Mouse (Mus musculus) macrophage (primary cell): ENCODE data around the gene Col25a1. TPM values are rescaled to one million over a fixed set of nuclear protein-coding genes. Genes with fewer than 3 reads are reported as not detected.

Experiments used
- H3K27ac ChIP-seq: fragments of 350-480 bp; formaldehyde crosslinking; 2 replicates; pipeline ENCODE4 v1.9.0; 2021
- H3K36me3 ChIP-seq: fragments of 350-480 bp; formaldehyde crosslinking; 2 replicates; pipeline ENCODE4 v1.9.0; 2021; ENCODE audit errors: inconsistent target
- H3K4me3 ChIP-seq: fragments of 350-480 bp; formaldehyde crosslinking; 2 replicates; pipeline ENCODE4 v1.9.0; 2021; ENCODE audit errors: inconsistent target
- H3K79me2 ChIP-seq: fragments of 350-480 bp; formaldehyde crosslinking; 2 replicates; pipeline ENCODE4 v1.9.0; 2021; ENCODE audit errors: inconsistent target
- WGBS: methylation state at CpG from one replicate; pipeline ENCODE4 v1.1.7; 2026; ENCODE audit warnings: inconsistent platforms; ENCODE audit not compliant: missing documents; 5-methylcytosine and 5-hydroxymethylcytosine counted together
- polyA plus RNA-seq: library from polyadenylated mRNA; stranded (reverse); fragments of 250-400 nt; gene quantifications from 3 replicates; pipeline ENCODE4 v1.2.4, GENCODE M21; 2018; ENCODE audit warnings: inconsistent platforms

Col25a1 gene
- polyA plus RNA-seq, 1 experiment from 2014 or later, result not detected

DNA sequence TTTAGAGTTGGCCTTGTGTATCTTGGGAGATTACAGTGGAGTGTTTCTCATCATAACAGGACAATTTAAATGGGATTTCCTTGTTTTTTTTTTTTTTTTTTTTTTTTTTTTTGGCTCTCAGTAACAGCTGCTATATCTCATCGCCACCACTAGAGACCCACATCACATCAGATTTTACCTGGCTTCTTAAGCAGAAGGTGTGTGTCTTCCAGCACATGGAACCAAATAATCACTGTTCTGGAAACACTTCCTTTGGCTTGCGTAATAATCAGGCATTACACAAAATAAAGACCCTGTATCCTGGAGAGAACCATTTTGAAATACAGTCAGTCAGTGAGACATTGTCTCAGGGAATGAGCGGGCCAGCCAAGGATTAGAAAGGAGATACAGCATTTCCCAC, 53.8 kb downstream of the Col25a1 start:
- Histone ChIP-seq H3K36me3 (no peaks in the 10 kb centered on the region), H3K4me3 (no peak overlapping the region), H3K79me2 (no peaks in the 10 kb centered on the region), H3K27ac (no peak overlapping the region)
- WGBS, result 57% methylated on average over 3 of the region's 3 CpGs

DNA sequence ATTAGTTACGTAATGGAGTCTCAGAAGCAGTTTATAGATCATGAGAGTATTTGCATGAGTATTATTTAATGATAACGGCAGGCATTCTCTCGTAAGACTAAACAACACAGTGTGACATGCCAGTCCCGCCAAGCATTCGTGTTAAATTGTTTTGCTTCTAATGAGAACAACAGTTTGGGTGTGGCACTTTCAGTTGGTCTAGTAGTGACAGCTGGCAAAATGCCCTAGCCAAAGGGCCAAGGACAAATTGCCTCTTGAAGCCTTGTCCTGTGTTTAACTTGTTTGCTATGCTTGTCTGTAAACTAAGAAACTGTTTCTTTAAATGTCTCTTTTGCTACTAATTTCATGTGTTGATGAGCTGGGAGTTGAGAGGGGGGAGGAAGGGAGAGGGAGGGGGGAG, 56.3 kb downstream of the Col25a1 start:
- 78% methylated on average over 5 of the region's 5 CpGs for WGBS
- no peaks in the 10 kb centered on the region for H3K79me2 ChIP-seq
- H3K36me3 ChIP-seq, result no peaks in the 10 kb centered on the region
- H3K4me3 ChIP-seq, result no peak overlapping the region
- H3K27ac ChIP-seq, result no peak overlapping the region

DNA sequence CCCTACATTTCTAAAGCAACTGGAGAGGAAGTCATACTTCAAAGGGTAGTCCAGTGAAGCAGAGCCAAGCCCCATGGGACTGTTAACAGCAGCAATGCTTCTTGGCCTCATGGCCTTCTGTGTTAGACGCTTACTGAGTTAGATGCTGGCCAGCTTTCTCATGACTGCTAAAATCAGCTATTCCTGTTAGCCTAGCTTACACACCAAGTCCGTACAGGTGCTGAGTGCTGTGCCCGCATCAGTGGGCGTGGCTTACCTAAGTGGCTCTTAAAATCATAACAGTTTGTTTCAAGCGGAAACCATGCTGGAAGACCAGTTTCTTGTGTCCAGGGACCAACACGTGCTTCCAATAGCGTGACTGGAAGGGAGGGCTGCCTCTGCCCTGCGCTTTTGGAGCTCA, 62.1 kb downstream of the Col25a1 start:
- Histone ChIP-seq H3K4me3 (no peak overlapping the region), H3K27ac (no peak overlapping the region), H3K79me2 (no peaks in the 10 kb centered on the region), H3K36me3 (no peaks in the 10 kb centered on the region)
- WGBS, result 95% methylated on average over 8 of the region's 8 CpGs

DNA sequence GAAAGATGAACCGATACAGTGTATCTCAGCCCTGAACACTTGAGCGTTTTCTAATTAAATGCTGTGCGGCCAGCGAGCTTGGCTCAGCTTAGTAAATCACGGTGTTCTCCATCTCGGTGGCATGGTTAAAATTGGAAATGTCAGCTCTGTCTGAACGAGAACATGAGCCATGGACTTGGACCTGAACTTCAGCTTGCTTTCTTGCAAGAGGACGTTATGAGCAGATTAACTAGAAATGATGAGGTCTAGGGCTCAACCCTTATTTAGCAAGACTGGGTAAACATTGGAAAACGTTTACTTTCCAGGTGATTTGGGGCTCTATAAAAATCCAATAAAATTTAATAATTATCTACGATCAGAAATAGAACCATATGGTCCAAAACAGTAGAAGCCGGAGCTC, 83.3 kb downstream of the Col25a1 start:
- WGBS, result 96% methylated on average over 11 of the region's 11 CpGs
- no peaks in the 10 kb centered on the region for H3K36me3 ChIP-seq
- no peak overlapping the region for H3K4me3 ChIP-seq
- no peaks in the 10 kb centered on the region for H3K79me2 ChIP-seq
- no peak overlapping the region for H3K27ac ChIP-seq

DNA sequence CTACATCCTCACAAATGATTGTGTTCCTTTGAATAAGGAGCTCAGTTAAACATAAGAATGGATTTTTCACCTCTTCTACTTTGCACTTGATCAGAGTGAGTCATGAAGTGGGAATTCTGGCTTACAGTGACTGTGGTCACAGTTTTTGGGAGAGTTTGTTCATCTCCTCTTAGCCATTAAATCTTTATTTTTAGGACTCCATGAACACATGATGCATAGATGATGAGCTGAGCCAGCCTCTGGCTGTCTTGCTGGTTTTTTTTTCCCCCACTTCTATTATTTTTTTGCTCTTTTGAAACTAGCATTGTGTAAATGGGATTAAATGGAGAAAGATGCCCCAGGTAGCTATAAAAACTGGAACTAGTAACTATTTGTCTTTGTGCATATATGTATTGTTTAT, 84.8 kb downstream of the Col25a1 start:
- Histone ChIP-seq H3K79me2 (no peaks in the 10 kb centered on the region), H3K27ac (no peak overlapping the region), H3K4me3 (no peak overlapping the region), H3K36me3 (no peaks in the 10 kb centered on the region)

DNA sequence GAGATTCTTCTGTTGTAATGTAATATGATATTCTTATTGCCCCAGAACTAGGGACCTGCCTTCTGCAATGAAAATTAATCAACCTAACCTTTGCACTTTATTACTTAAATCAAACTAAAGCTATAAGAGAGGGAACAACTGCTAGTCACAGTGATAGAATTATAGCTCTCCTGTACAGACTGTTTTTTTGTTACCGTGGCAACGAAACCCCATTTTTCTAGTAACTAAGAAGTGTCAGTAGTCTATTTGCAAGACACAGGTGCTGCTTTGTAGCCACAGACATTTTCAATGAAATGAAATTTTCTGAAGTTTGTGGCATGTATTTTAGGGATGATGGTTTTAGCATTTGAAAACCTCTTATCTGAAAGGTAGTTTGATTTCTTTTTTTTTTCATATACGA, 85.3 kb downstream of the Col25a1 start:
- H3K36me3 ChIP-seq, result no peaks in the 10 kb centered on the region
- 90% methylated on average over 3 of the region's 3 CpGs for WGBS
- H3K79me2 ChIP-seq, result no peaks in the 10 kb centered on the region
- H3K27ac ChIP-seq, result no peak overlapping the region
- H3K4me3 ChIP-seq, result no peak overlapping the region

DNA sequence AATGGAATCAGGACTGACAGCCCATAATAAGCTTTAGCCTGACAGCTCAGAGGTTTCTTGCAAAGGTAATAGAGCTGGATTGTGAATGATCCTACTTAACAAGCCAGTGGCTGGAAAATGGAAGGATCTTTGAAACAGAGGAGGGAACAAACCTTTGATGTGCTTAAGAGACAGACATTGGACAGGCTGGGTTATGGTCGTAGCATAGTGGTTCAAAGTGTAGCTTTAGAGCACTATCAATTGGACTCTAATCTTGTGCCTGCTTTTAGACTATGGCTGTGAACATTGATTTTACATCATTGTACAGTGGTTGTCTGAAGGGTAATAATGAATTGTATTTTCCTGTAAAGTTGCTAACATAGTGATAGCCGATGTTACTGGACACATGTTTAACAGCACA, 86.4 kb downstream of the Col25a1 start:
- Histone ChIP-seq H3K36me3 (no peaks in the 10 kb centered on the region), H3K4me3 (no peak overlapping the region), H3K79me2 (no peaks in the 10 kb centered on the region), H3K27ac (no peak overlapping the region)
- 93% methylated on average over 2 of the region's 2 CpGs for WGBS

DNA sequence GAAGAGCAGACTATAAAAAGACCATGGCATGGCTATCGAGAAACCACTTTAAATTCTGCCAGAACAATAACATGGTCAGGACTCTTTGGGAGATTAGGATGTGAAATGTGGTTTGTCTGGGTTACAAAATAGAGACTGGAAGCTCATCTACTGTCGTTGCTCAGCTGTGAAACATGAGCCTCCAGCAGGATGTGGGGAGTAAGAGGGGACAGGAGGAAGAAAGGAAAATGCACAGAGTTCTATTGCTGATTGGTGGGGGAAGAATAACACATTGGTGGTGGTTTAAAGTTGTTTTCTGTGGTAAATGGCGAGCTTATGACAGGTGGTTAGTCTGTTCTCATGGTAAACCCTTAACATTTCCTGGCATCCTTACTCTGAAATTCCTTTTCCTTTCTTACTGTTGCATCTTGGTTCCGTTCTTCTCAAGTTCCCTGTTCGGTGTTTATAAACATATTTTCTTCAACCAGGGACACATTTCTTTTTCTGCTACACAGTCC, 87.0 kb downstream of the Col25a1 start:
- H3K79me2 ChIP-seq, result no peaks in the 10 kb centered on the region
- 24% methylated on average over 5 of the region's 5 CpGs for WGBS
- no peak overlapping the region for H3K4me3 ChIP-seq
- no peaks in the 10 kb centered on the region for H3K36me3 ChIP-seq
- no peak overlapping the region for H3K27ac ChIP-seq

DNA sequence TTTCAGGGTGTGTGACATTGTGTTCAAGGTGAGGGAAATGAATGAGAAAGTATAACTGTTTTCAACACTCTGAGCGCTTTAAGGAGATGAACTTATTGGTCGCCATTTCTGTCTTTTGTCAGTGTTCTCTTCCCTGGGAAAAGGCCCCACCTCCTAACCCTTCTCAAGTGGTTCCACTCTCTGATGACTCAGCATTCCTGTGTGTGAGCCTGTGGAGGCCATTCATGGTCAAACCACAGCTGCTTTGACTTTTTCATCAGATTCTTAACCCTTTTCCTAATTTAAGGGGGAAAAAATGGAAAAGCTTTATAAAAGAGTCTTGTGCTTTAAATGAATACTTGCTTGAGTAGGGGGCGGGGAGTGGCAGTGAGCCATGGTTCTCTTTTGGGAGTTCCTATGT, 89.5 kb downstream of the Col25a1 start:
- H3K36me3 ChIP-seq, result no peaks in the 10 kb centered on the region
- H3K27ac ChIP-seq, result no peak overlapping the region
- no peak overlapping the region for H3K4me3 ChIP-seq
- 96% methylated on average over 3 of the region's 3 CpGs for WGBS
- no peaks in the 10 kb centered on the region for H3K79me2 ChIP-seq

DNA sequence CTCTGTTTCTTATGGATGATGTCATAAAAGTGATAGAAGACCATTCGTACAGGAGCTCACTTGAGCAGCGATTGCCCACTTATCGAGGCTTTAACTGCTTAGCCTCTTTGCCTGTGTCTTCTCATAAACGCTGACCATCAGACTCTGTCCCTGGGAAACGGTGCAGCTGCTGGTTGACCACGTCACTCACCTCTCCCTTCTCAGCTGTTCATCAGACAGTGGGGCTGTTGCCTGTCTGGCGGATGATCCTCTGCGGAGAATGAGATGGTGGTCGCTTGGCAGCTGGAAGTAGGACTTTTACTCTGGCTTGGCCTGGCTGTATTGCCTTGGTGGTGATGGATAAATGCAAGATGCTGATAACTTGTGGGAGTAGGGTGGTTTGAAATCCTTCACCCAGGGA, 96.9 kb downstream of the Col25a1 start:
- WGBS, result 90% methylated on average over 9 of the region's 9 CpGs
- no peak overlapping the region for H3K27ac ChIP-seq
- H3K36me3 ChIP-seq, result no peaks in the 10 kb centered on the region
- H3K79me2 ChIP-seq, result no peaks in the 10 kb centered on the region
- H3K4me3 ChIP-seq, result no peak overlapping the region

DNA sequence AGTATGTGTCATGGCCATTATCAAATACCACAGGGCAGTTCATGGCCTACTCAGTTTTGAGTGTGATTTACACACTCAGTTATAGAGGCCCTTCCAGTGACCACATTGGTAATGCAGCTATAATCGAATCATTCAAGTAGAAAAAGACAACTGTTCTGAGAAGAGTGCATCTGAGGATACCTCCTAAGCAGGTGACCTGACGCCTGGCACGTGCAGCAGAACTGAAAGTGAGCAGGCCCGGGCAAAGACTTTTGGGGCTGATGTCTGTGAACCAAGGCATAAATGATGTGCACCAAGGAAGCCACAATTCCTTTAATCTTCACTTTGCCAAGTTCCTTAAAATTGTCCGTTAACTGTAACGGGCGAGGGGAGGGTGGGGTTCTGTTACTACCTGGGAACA, 101.6 kb downstream of the Col25a1 start:
- H3K4me3 ChIP-seq, result no peak overlapping the region
- 99% methylated on average over 7 of the region's 7 CpGs for WGBS
- H3K36me3 ChIP-seq, result no peaks in the 10 kb centered on the region
- H3K79me2 ChIP-seq, result no peaks in the 10 kb centered on the region
- H3K27ac ChIP-seq, result no peak overlapping the region

DNA sequence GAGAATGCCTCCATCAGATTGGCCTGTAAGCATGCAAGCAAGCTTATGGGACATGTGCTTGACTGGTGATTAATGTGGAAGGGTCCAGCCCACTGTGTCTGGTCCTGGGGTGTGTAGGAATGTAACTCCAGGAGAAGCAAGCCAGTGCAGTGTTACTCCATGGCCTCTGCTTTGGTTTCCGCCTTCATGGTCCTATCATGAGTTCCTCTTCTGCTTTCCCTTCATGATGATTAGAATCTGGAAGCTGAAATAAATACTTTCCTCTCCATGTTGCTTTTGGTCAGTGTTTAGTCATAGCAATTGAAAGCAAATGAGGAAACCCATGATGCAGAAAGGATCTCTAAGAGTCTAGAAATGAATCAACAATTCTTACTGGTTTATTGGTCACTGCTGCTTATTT, 103.9 kb downstream of the Col25a1 start:
- Histone ChIP-seq H3K4me3 (no peak overlapping the region), H3K36me3 (no peaks in the 10 kb centered on the region), H3K79me2 (no peaks in the 10 kb centered on the region), H3K27ac (no peak overlapping the region)
- 36% methylated on average over 1 of the region's 1 CpGs for WGBS

DNA sequence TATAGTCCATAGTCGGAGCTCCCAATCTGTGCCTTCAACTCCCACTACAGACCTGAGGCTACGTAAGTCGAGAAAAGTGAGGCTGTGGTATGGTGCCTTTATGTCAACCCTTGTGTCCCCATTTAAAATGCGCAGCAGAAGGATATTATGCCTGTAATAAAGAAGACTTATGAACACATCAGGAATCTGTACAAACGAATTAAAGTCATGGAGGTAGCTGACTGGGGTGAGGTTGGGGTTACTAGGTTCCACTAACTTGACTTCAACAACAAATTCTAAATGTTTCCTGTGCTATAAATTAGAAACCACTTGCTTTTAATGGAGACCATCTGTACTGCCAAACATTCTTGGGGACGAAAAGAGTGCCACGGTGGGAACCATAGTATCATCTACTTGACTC, 104.8 kb downstream of the Col25a1 start:
- no peaks in the 10 kb centered on the region for H3K79me2 ChIP-seq
- WGBS, result 84% methylated on average over 7 of the region's 7 CpGs
- no peaks in the 10 kb centered on the region for H3K36me3 ChIP-seq
- no peak overlapping the region for H3K27ac ChIP-seq
- H3K4me3 ChIP-seq, result no peak overlapping the region

DNA sequence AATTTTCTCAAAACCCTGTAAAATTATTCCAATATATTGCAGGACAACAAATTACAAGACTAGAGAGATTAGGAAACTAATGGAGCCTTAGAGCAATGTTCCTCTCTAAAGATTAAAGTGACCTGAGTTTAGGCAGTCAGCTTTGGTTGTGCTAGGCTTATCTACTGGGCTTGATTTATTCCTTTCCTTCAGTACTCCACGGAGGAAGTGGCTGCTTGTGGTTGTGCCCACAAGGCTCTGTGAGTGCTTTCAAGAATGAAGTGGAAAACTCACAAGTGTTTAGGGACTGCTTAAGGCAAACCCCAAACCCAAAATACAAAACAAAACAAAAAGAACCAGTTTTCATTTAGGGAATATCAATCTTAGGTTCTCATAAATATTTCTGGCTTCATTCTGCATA, 106.6 kb downstream of the Col25a1 start:
- no peaks in the 10 kb centered on the region for H3K79me2 ChIP-seq
- H3K36me3 ChIP-seq, result no peaks in the 10 kb centered on the region
- 15% methylated on average over 1 of the region's 1 CpGs for WGBS
- no peak overlapping the region for H3K27ac ChIP-seq
- no peak overlapping the region for H3K4me3 ChIP-seq

DNA sequence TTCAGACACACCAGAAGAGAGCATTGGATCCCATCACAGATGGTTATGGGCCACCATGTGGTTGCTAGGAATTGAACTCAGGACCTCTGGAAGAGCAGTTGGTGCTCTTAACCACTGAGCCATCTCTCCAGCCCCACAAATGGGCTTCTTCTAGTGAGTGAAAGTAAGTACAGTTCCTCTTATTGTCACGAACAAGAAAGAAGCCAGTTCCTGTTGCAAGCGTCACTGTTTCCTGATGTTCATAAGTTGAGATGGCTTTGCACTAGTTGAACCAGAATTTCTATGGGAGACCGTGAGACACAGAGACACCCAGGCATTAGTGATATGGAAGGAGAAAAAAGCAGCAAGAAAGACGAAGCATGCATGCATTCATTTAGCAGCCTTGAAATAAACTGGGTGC, 110.6 kb downstream of the Col25a1 start:
- Histone ChIP-seq H3K27ac (no peak overlapping the region), H3K79me2 (no peaks in the 10 kb centered on the region), H3K36me3 (no peaks in the 10 kb centered on the region), H3K4me3 (no peak overlapping the region)
- WGBS, result 21% methylated on average over 4 of the region's 4 CpGs

DNA sequence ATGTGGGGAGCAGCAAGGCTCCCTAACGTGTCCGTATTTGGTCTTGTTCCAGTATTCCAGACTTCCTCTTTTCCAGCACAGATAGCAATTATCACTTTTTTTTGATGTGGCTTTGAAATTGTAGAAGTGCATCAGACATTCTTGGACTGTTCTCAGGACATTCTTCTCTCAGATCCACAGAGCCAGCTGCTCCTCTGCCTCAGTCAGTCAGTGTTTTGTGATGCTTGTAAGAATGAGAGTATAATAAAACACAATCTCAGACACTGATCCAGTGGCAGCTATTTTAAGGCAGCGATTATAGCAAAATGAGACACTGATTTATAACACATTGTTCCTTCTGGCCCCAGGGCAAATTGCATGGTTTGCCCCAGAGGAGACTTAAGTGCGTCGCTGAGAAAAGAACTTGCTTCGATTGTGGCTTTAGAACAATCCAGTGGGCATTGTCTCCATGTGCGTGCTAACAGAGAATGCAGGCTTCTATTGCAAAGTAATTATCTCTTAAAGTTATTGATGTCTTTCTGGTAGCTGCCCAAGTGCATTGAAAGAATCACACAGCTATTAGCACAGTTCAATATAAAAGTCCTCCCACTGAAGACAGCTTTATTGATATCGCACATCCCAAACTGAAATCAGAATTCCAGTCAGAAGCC, 111.5 kb downstream of the Col25a1 start:
- Histone ChIP-seq H3K4me3 (no peak overlapping the region), H3K79me2 (no peaks in the 10 kb centered on the region), H3K27ac (no peak overlapping the region), H3K36me3 (no peaks in the 10 kb centered on the region)
- 60% methylated on average over 8 of the region's 8 CpGs for WGBS
